Mouse (Mus musculus) embryonic facial prominence, embryonic 15.5 days (tissue): Measurements from ENCODE around the gene Hcfc1. TPM values are rescaled to one million over a fixed set of nuclear protein-coding genes. Genes with fewer than 3 reads are reported as not detected.

Source experiments
- ATAC-seq: fragments of 200-750 bp; cut with Nextera tagmentation; 2 replicates; pipeline ENCODE4 v1.8.0; 2017; ENCODE audit warnings: low read depth, moderate TSS enrichment; ENCODE audit not compliant: insufficient number of reproducible peaks, low FRiP score, low TSS enrichment
- H3K27ac ChIP-seq: fragments of 300-500 bp; sonication (generic); replicated peaks from 2 replicates; pipeline ENCODE4 v1.5.1; 2015; ENCODE audit warnings: mild to moderate bottlenecking, inconsistent platforms
- H3K27me3 ChIP-seq: fragments of 300-500 bp; sonication (generic); 2 replicates; pipeline ENCODE4 v1.6.1; 2015; ENCODE audit warnings: inconsistent platforms
- H3K36me3 ChIP-seq: fragments of 300-500 bp; sonication (generic); 2 replicates; pipeline ENCODE4 v1.6.1; 2015; ENCODE audit warnings: mild to moderate bottlenecking, inconsistent platforms
- H3K4me1 ChIP-seq: fragments of 300-500 bp; sonication (generic); 2 replicates; pipeline ENCODE4 v1.6.1; 2015; ENCODE audit warnings: inconsistent platforms
- H3K4me2 ChIP-seq: fragments of 300-500 bp; sonication (generic); replicated peaks from 2 replicates; pipeline ENCODE4 v1.6.1; 2015; ENCODE audit warnings: mild to moderate bottlenecking, inconsistent platforms
- H3K4me3 ChIP-seq: fragments of 300-500 bp; sonication (generic); replicated peaks from 2 replicates; pipeline ENCODE4 v1.5.1; 2015; ENCODE audit warnings: mild to moderate bottlenecking, inconsistent platforms
- H3K9ac ChIP-seq: fragments of 300-500 bp; sonication (generic); 2 replicates; pipeline ENCODE4 v1.6.1; 2015; ENCODE audit warnings: inconsistent platforms
- H3K9me3 ChIP-seq: fragments of 300-500 bp; sonication (generic); replicated peaks from 2 replicates; pipeline ENCODE4 v1.6.1; 2016; ENCODE audit warnings: inconsistent platforms
- WGBS: fragments of 180-500 bp; shearing (Covaris S2); methylation state at CpG from one replicate; pipeline ENCODE4 v1.1.7; 2015; 5-methylcytosine and 5-hydroxymethylcytosine counted together
- polyA plus RNA-seq: library from polyadenylated mRNA; unstranded; fragments of >200 nt; fragmentation: Nextera tagmentation; extraction: Ambion mirVana; gene quantifications from 2 replicates; pipeline ENCODE4 v1.2.1, GENCODE M21; 2015

Gene Hcfc1
- polyA plus RNA-seq, 1 experiment from 2014 or later: 43.0 TPM

DNA sequence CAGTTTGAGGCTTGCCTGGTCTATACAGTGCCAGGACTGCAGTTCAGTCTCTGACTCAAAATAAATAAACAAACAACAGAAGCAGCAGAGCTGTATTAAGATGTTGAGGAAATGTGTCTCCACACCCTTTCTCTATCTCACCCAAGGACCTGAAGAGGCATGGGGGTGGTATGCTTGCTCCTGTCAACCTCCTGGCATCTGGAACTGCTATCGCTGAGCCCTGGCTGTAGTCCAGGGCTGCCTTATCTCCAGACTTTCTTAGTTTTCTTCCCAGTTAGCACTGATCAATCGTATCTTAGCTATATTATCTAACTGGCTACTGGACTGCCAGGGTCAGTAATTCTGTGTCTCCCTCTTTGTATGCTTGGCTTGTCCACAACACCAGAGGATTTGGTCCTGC lies 24.3 kb downstream of the Hcfc1 start:
- Histone ChIP-seq H3K9me3 (no peaks in the 10 kb centered on the region), H3K4me3 (no peak overlapping the region), H3K4me2 (no peak overlapping the region), H3K9ac (no peak overlapping the region), H3K27me3 (no peaks in the 10 kb centered on the region), H3K4me1 (no peaks in the 10 kb centered on the region), H3K36me3 (peaks cover 32% of the 10 kb centered on the region), H3K27ac (no peak overlapping the region)
- WGBS: 73% methylated on average over 2 of the region's 2 CpGs
- ATAC-seq: no peak

DNA sequence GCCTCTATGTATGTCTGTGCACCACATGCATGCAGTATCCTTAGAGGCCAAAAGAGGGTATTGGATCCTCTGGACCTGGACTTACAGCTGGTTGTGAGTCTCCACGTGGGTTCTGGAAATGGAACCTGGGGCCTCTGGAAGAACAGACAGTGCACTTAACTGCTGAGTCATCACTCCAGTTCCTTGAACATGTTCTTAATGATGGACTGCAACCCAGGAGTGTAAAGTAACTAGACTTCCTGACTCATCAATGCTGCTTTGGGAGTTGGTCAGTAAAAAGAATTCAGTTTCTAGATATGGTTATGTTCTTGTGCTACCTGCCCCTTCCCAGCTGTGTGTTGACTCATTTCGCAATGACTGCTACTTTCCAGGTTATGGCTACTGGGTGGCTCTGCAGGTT lies 34.3 kb downstream of the Hcfc1 start:
- WGBS: 76% methylated on average over 2 of the region's 2 CpGs
- H3K27me3 ChIP-seq: no peaks in the 10 kb centered on the region
- no peak overlapping the region for H3K9ac ChIP-seq
- H3K4me3 ChIP-seq: no peak overlapping the region
- H3K36me3 ChIP-seq: no peaks in the 10 kb centered on the region
- no peak overlapping the region for H3K4me2 ChIP-seq
- H3K9me3 ChIP-seq: no peaks in the 10 kb centered on the region
- H3K4me1 ChIP-seq: no peaks in the 10 kb centered on the region
- ATAC-seq: no peak
- H3K27ac ChIP-seq: no peak overlapping the region

DNA sequence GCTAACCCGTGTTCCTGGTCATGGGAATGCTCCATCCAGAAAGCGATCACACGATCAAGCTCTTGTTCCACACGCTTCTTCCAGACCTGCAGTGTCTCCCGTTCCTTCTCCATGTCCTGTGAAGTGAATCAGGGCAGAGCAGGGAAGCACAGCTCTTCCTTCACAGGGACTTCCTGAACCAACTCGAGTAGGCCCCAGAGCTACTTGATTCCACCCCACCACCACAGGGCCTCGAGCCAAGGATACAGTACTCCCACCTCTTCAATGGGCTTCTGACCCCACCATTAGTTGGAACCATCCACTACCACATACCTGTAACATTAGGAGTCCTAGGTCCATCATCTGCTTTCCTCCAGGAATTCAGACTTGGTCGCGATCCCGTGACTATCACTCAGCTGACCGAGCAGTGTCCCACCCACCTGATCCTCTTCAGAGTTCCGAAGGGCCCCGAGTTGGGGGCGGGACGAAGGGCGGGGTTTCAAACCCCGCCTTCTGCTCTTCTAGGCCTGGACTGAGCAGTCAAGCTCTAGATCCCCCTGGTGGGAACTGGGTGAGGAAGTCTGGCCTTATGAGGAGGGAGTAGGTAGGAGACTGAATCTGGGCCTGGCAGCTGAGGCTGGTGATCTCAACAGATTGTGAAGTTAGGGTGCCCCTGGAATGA lies 35.6 kb downstream of the Hcfc1 start, which contains the start of gene Renbp:
Gene Renbp, minus strand, starts transcription at position 449 of the 661 bp plus-strand sequence.
- H3K9ac ChIP-seq: no peak within 1 kb of the TSS
- 41% methylated on average over 17 of the region's 17 CpGs for WGBS
- H3K9me3 ChIP-seq: no peaks in the 10 kb centered on the region
- H3K4me2 ChIP-seq: peak within 1 kb of the TSS; percentile 37
- peak within 1 kb of the TSS; percentile 34 for H3K4me3 ChIP-seq
- H3K4me1 ChIP-seq: no peaks in the 10 kb centered on the region
- peak; percentile 87 for ATAC-seq
- no peaks in the 10 kb centered on the region for H3K27me3 ChIP-seq
- no peaks in the 10 kb centered on the region for H3K36me3 ChIP-seq
- H3K27ac ChIP-seq: no peak within 1 kb of the TSS

DNA sequence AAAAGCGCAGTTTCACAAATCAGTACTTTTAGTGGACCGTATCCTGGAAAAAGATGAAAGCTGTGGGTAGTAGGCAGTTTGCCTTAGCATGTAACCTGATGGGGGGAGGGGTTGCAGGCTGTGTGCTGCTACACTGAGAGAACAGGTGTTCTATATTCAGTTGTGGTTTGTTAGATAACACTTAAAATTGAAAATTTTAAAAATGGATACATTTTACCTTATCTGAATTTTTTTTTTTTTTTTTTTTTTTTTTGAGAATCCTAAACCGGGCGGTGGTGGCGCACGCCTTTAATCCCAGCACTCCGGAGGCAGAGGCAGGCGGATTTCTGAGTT lies 43.6 kb downstream of the Hcfc1 start:
- Histone ChIP-seq H3K4me3 (peak overlapping the region; percentile 58), H3K27ac (0 out of 2 replicates have a peak overlapping the region, but pooled peaks have one; percentile 70), H3K9me3 (no peaks in the 10 kb centered on the region), H3K4me2 (peak overlapping the region; percentile 68), H3K9ac (no peak overlapping the region), H3K27me3 (no peaks in the 10 kb centered on the region), H3K4me1 (no peaks in the 10 kb centered on the region), H3K36me3 (peaks cover 8% of the 10 kb centered on the region; the same call in 1 of the 2 replicates)
- no peak for ATAC-seq
- WGBS: 71% methylated on average over 8 of the region's 8 CpGs

DNA sequence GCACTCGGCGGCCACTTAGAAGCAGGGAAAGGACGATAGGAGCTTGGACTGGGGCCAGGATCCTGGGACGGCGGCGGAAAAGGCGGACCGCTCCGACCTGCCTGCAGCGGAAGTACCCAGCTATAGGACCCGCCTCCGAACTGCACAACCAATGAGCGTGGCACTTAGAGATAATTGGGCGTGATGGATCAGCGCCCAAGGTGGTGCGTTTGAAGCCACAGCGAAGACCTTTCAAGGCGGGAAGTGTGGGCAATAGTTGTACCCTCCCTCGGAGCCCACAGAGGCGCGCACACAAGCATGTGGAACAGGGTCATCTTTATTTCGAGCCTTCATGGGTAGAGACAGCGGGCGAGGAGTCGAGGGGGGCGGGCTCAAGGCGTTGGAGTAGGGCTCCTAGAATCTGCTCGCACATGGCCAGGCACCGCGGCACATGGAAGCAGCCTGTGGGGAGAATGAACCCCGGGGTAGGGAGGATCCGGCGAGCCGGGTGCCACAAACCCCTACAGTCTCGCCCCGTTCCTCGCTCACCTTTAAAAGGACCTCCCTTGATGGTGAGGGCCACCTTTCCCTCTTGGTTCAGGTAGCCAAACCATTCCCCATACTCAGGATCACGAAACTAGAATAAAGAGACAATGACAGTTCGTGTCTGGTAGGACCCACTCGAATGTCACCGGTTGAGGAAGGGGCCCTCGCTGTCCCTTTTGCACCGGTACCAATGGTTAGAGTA lies 44.2 kb downstream of the Hcfc1 start, which contains the start of the genes Arhgap4 and Naa10:
Gene Arhgap4, minus strand, starts transcription at position 48 of the 727 bp plus-strand sequence.
Gene Naa10, minus strand, starts transcription at position 122 of the 727 bp plus-strand sequence.
- peak within 1 kb of the TSS; percentile 58 for H3K4me3 ChIP-seq
- peak within 1 kb of the TSS; percentile 51 for H3K9ac ChIP-seq
- no peaks in the 10 kb centered on the region for H3K4me1 ChIP-seq
- H3K4me2 ChIP-seq: peak within 1 kb of the TSS; percentile 68
- WGBS: 19% methylated on average over 43 of the region's 43 CpGs
- peaks cover 8% of the 10 kb centered on the region; the same call in 1 of the 2 replicates for H3K36me3 ChIP-seq
- H3K27ac ChIP-seq: peak within 1 kb of the TSS; percentile 75
- peak; percentile 95 for ATAC-seq
- H3K9me3 ChIP-seq: no peaks in the 10 kb centered on the region
- H3K27me3 ChIP-seq: no peaks in the 10 kb centered on the region

DNA sequence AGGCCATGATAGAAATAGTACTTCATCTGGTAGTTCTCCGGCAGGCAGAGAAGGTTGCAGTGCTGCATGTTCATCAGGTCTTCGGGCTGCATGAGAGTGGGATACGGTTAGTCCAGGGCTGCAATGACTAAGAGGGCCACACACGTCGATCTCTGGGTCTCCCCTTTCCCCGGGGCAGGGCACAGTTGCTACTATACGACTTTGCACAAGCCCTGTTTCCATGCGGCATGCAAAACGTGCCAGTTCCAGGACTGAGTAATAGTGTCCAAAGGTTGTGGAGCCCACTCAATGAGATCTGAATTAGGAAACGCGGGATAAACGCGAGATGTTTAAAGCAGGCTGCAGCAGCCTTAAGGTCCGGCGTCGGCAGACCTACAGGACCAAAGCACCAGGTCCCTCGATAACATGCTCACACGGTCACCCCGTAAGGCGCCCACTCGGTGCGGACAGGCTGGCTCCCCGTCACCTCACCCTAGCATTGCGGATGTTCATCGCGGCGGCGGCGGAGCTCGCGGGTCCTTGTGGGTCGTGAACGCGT lies 44.8 kb downstream of the Hcfc1 start:
- Histone ChIP-seq H3K27ac (peak overlapping the region; percentile 75), H3K27me3 (no peaks in the 10 kb centered on the region), H3K4me2 (peak overlapping the region; percentile 68), H3K9ac (peak overlapping the region; percentile 51), H3K36me3 (peaks cover 8% of the 10 kb centered on the region; the same call in 1 of the 2 replicates), H3K9me3 (no peaks in the 10 kb centered on the region), H3K4me1 (no peaks in the 10 kb centered on the region), H3K4me3 (peak overlapping the region; percentile 58)
- peak; percentile 30; the same call in 1 of the 2 replicates for ATAC-seq
- 14% methylated on average over 34 of the region's 34 CpGs for WGBS

DNA sequence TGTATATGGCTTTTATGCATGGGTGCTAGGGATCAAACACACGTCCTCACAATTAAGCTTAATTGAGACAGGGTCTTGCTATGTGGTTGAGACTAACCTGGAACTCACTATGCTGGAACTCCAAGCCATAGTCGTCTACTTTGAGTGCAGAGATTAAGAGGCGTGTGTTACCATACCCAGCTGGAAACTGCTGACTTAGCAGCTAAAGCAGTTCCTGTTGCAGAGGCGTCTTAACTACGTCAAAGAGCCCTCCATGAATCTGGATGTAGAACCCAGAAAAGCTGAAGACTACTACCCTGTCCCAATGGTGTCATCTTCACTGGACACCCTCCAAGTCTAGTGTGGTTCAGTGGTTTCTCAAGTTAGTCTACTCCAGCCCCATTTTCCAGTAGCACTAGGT lies 47.5 kb downstream of the Hcfc1 start:
- H3K4me1 ChIP-seq: no peaks in the 10 kb centered on the region
- no peaks in the 10 kb centered on the region for H3K27me3 ChIP-seq
- WGBS: 82% methylated on average over 5 of the region's 5 CpGs
- H3K4me3 ChIP-seq: no peak overlapping the region
- H3K27ac ChIP-seq: no peak overlapping the region
- ATAC-seq: no peak
- no peak overlapping the region for H3K9ac ChIP-seq
- no peak overlapping the region for H3K4me2 ChIP-seq
- peaks cover 8% of the 10 kb centered on the region; the same call in 1 of the 2 replicates for H3K36me3 ChIP-seq
- no peaks in the 10 kb centered on the region for H3K9me3 ChIP-seq

DNA sequence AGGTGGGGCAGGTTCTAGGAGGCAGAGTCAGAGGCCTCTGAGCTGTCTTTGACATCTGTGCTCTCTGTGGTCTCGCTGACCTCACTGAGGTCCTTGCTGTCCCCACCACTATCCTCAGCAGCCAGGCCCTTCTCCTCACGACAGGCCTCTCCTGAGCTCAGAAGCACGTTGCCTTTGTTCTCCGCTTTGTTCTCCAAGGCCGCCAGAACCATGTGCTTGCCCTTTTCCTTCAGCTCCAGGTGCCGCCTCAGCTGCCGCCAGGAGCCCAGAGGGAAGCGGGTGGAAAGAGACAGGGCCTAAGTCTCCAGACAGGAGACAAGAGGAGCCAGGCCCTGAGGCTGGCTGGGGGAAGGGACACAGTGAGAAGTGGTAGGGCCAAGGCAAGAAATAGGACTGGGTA lies 49.2 kb downstream of the Hcfc1 start:
- Histone ChIP-seq H3K36me3 (peaks cover 8% of the 10 kb centered on the region; the same call in 1 of the 2 replicates), H3K27me3 (no peaks in the 10 kb centered on the region), H3K4me1 (no peaks in the 10 kb centered on the region), H3K4me2 (no peak overlapping the region), H3K9me3 (no peaks in the 10 kb centered on the region), H3K9ac (no peak overlapping the region), H3K4me3 (no peak overlapping the region), H3K27ac (no peak overlapping the region)
- 85% methylated on average over 8 of the region's 8 CpGs for WGBS
- no peak for ATAC-seq

DNA sequence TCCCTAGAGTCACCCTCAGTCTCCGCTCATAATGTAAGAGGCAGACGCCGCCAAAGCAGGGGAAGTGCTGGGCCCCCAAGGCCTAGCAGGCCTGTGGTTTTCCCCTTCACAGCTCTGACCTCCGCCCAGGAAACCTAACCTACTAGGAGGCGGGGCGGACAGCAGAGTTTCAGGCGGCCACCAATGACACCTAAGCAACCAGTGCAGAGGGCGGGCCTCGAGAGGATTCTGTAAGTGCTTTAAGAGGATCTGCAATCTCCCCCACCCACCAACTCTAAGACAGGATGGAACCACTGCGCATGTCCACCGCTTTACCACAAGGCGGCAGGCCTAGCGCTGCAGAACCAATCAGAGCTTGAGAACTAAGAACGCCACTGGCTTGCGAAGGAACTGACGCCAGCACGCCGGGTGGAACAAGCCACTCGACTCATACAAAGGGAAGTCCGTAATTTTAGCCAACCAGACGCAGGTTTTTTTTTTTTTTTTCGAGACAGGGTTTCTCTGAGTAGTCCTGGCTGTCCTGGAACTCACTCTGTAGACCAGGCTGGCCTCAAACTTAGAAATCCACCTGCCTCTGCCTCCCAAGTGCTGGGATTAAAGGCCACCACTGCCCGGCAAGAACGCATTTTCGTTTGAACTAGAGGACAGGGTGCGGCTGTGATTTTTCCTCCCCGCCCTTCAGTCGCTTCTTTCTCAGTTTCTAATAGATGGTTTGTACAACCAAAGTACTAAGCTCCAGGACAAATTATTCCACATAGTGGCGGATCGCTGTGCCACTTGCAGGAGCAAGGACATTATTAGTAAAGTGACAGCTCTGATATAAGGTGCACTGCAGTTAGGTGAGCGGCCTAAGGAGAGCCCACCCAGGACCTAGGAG lies 51.1 kb downstream of the Hcfc1 start:
- Histone ChIP-seq H3K4me2 (peak overlapping the region; percentile 40), H3K36me3 (peaks cover 8% of the 10 kb centered on the region; the same call in 1 of the 2 replicates), H3K27ac (peak overlapping the region; percentile 74), H3K4me1 (no peaks in the 10 kb centered on the region), H3K4me3 (peak overlapping the region; percentile 28), H3K9ac (no peak overlapping the region), H3K27me3 (no peaks in the 10 kb centered on the region), H3K9me3 (no peaks in the 10 kb centered on the region)
- ATAC-seq: peak; percentile 97
- WGBS: 25% methylated on average over 31 of the region's 31 CpGs

DNA sequence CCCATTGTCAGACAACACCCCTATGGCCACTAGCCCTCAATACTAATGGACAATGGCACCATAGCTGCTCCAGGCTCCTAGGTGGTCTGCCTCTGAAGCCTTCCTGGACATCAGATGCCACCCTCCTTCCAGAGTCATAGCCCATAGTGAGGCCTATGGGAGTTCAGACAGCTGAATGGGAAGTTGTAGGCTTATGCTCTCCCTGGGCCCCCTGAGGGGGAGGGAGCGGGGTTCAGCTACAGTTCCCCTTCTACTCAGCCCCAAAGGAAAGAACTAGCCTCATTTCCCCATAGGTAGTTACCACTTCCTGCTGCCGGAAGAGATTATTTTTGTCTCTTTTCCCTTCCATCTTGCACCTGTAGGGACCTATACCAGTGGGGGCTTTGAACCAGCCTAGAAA lies 54.6 kb downstream of the Hcfc1 start:
- H3K27ac ChIP-seq: no peak overlapping the region
- ATAC-seq: no peak
- no peak overlapping the region for H3K4me3 ChIP-seq
- H3K4me1 ChIP-seq: no peaks in the 10 kb centered on the region
- H3K9ac ChIP-seq: no peak overlapping the region
- no peaks in the 10 kb centered on the region for H3K9me3 ChIP-seq
- H3K4me2 ChIP-seq: no peak overlapping the region
- no peaks in the 10 kb centered on the region for H3K36me3 ChIP-seq
- H3K27me3 ChIP-seq: no peaks in the 10 kb centered on the region
- 75% methylated on average over 2 of the region's 2 CpGs for WGBS
